Mouse (Mus musculus) spleen, adult 2 months (tissue): ENCODE measurements around the gene Plk4.

Source experiments
- CTCF ChIP-seq: fragments of 200-500 bp; IDR thresholded peaks from 2 replicates; pipeline ENCODE4 v1.5.1; 2011; ENCODE audit warnings: mild to moderate bottlenecking, inconsistent platforms; ENCODE audit not compliant: insufficient read depth, insufficient read length, insufficient replicate concordance; ENCODE audit errors: extremely low read depth
- POLR2A ChIP-seq: fragments of 200-500 bp; IDR thresholded peaks from 2 replicates; pipeline ENCODE4 v1.6.1; 2011; ENCODE audit warnings: low read depth, low read length, inconsistent platforms

GRCm38 (mm10) chr3:40799530-40800372, at the start of gene Plk4:
- TF ChIP-seq CTCF = no peak
- peak; percentile 56; the same call in 1 of the 2 replicates for TF ChIP-seq POLR2A
